Mouse (Mus musculus) embryo, embryonic 10.5 days (tissue): ENCODE results near the gene Tarbp2.

ENCODE experiments used
- DNase-seq: peaks from one replicate; pipeline ENCODE4 v3.0.0-alpha.2; 2015; ENCODE audit warnings: low spot score

The Tarbp2 gene

GRCm38 (mm10) chr15:102526111-102527002, 8.4 kb downstream of the Tarbp2 start:
- no peak for DNase-seq

- no peak for DNase-seq
Observed at GRCm38 (mm10) chr15:102527936-102528335, 9.9 kb downstream of the Tarbp2 start.

- DNase-seq = no peak
Observed at GRCm38 (mm10) chr15:102528396-102528795, 10.4 kb downstream of the Tarbp2 start.

GRCm38 (mm10) chr15:102530566-102530965, 12.6 kb downstream of the Tarbp2 start:
- DNase-seq = no peak

- DNase-seq = no peak
Observed at GRCm38 (mm10) chr15:102531586-102531985, 13.6 kb downstream of the Tarbp2 start.

- no peak for DNase-seq
Observed at GRCm38 (mm10) chr15:102532106-102532900, 14.3 kb downstream of the Tarbp2 start.

GRCm38 (mm10) chr15:102533926-102534325, 15.9 kb downstream of the Tarbp2 start:
- no peak for DNase-seq

GRCm38 (mm10) chr15:102544801-102545200, 26.8 kb downstream of the Tarbp2 start:
- no peak for DNase-seq

GRCm38 (mm10) chr15:102546246-102546645, 28.3 kb downstream of the Tarbp2 start:
- DNase-seq = no peak

GRCm38 (mm10) chr15:102546677-102547427, 28.9 kb downstream of the Tarbp2 start:
- DNase-seq = no peak

- no peak for DNase-seq
Observed at GRCm38 (mm10) chr15:102547478-102547877, 29.5 kb downstream of the Tarbp2 start.

GRCm38 (mm10) chr15:102552599-102552998, 34.6 kb downstream of the Tarbp2 start:
- no peak for DNase-seq

- no peak for DNase-seq
Observed at GRCm38 (mm10) chr15:102555581-102555980, 37.6 kb downstream of the Tarbp2 start.

GRCm38 (mm10) chr15:102557580-102557979, 39.6 kb downstream of the Tarbp2 start:
- no peak for DNase-seq

- no peak for DNase-seq
Observed at GRCm38 (mm10) chr15:102562491-102562890, 44.5 kb downstream of the Tarbp2 start.

- DNase-seq = no peak
Observed at GRCm38 (mm10) chr15:102563061-102563460, 45.1 kb downstream of the Tarbp2 start.

- DNase-seq = no peak
Observed at GRCm38 (mm10) chr15:102563681-102564080, 45.7 kb downstream of the Tarbp2 start.

GRCm38 (mm10) chr15:102567849-102568248, 49.9 kb downstream of the Tarbp2 start:
- no peak for DNase-seq

- DNase-seq = no peak
Observed at GRCm38 (mm10) chr15:102572081-102572480, 54.1 kb downstream of the Tarbp2 start.
